Mouse (Mus musculus) small intestine, adult 2 months (tissue): Measurements from ENCODE around the gene Rer1. TPM values are rescaled to one million over a fixed set of nuclear protein-coding genes. Genes with fewer than 3 reads are reported as not detected.

Source experiments
- H3K27ac ChIP-seq: fragments of 200-500 bp; 2 replicates; pipeline ENCODE4 v1.5.1; 2012; ENCODE audit warnings: low read depth, low read length, control low read depth, inconsistent platforms; ENCODE audit not compliant: insufficient read depth
- H3K27me3 ChIP-seq: fragments of 200-500 bp; 2 replicates; pipeline ENCODE4 v1.6.1; 2012; ENCODE audit warnings: mild to moderate bottlenecking, moderate library complexity, low read length, inconsistent platforms; ENCODE audit not compliant: control insufficient read depth, insufficient read depth
- H3K36me3 ChIP-seq: fragments of 200-500 bp; 2 replicates; pipeline ENCODE4 v1.6.1; 2012; ENCODE audit warnings: mild to moderate bottlenecking, low read length, control low read depth, inconsistent platforms; ENCODE audit not compliant: control insufficient read depth, insufficient read depth
- H3K4me1 ChIP-seq: fragments of 200-500 bp; 2 replicates; pipeline ENCODE4 v1.6.1; 2012; ENCODE audit warnings: low read length, inconsistent platforms, mixed read lengths; ENCODE audit not compliant: control insufficient read depth, insufficient read depth, insufficient read length
- H3K4me3 ChIP-seq: fragments of 200-500 bp; 2 replicates; pipeline ENCODE4 v1.5.1; 2012; ENCODE audit warnings: low read depth, mild to moderate bottlenecking, control low read depth, inconsistent platforms, low read length, moderate library complexity
- CTCF ChIP-seq: fragments of 200-500 bp; IDR thresholded peaks from 2 replicates; pipeline ENCODE4 v1.5.1; 2012; ENCODE audit warnings: low read depth, mild to moderate bottlenecking, control low read depth, inconsistent platforms, low read length, moderate library complexity, mixed read lengths; ENCODE audit not compliant: insufficient replicate concordance, insufficient read length; ENCODE audit errors: extremely low read depth
- POLR2A ChIP-seq: fragments of 200-500 bp; IDR thresholded peaks from 2 replicates; pipeline ENCODE4 v1.6.1; 2012; ENCODE audit warnings: low read depth, mild to moderate bottlenecking, control low read depth, inconsistent platforms, low read length, moderate library complexity
- WGBS: fragments of 180-500 bp; shearing (Covaris S2); methylation state at CpG from one replicate; pipeline ENCODE4 v1.1.7; 2018; 5-methylcytosine and 5-hydroxymethylcytosine counted together
- polyA plus RNA-seq: library from polyadenylated mRNA; depleted of rRNA; stranded (reverse); fragments of >200 nt; gene quantifications from 2 replicates; pipeline ENCODE4 v1.2.3, GENCODE M21; 2012; rRNA removed

The Rer1 gene
- polyA plus RNA-seq, 1 experiment, result 91.9 TPM

- Histone ChIP-seq H3K4me1 (peaks cover 1% of the 10 kb centered on the region; the same call in 1 of the 2 replicates), H3K27ac (no peak overlapping the region)
- WGBS, result 87% methylated on average over 11 of the region's 11 CpGs
Measured at GRCm38 (mm10) chr4:155024170-155025010, 61.8 kb downstream of the Rer1 start.

More at GRCm38 (mm10) chr4:155024170-155025010, 61.8 kb downstream of the Rer1 start:
- Histone ChIP-seq H3K27me3 (no peaks in the 10 kb centered on the region), H3K4me3 (no peak overlapping the region), H3K36me3 (no peaks in the 10 kb centered on the region)
- no peak for TF ChIP-seq CTCF
- no peak for TF ChIP-seq POLR2A

Other genes starting within 250 kb of the Rer1 start
- 0.06 TPM in 1 of 2 replicates, not detected in the other for gene Ttc34, start 248.9 kb downstream of the Rer1 start, polyA plus RNA-seq
- gene Mmel1, start 216.8 kb downstream of the Rer1 start, polyA plus RNA-seq, result 0.06 and 0.10 TPM in 2 replicates
- 78.7 and 197 TPM in 2 replicates for gene Fam213b, start 187.2 kb downstream of the Rer1 start, polyA plus RNA-seq
- 66.3 and 177 TPM in 2 replicates for gene Tnfrsf14, start 157.8 kb downstream of the Rer1 start, polyA plus RNA-seq
- gene Hes5, start 125.5 kb downstream of the Rer1 start, polyA plus RNA-seq, result 0.17 and 0.47 TPM in 2 replicates
- 28.1 and 36.1 TPM in 2 replicates for gene Pank4, start 122.3 kb downstream of the Rer1 start, polyA plus RNA-seq
- gene Plch2, start 29.6 kb downstream of the Rer1 start, polyA plus RNA-seq, result 17.8 and 28.1 TPM in 2 replicates
- 7.8 and 15.2 TPM in 2 replicates for gene Pex10, start 19.4 kb downstream of the Rer1 start, polyA plus RNA-seq
- gene Morn1, start 195 bp upstream of the Rer1 start, polyA plus RNA-seq, result 1.7 and 3.1 TPM in 2 replicates
- gene Ski, start 136.2 kb upstream of the Rer1 start, polyA plus RNA-seq, result 27.8 and 48.0 TPM in 2 replicates
- gene Faap20, start 163.4 kb upstream of the Rer1 start, polyA plus RNA-seq, result 22.5 and 52.0 TPM in 2 replicates